Mouse (Mus musculus): ENCODE results near the gene Etnk1.

DNA sequence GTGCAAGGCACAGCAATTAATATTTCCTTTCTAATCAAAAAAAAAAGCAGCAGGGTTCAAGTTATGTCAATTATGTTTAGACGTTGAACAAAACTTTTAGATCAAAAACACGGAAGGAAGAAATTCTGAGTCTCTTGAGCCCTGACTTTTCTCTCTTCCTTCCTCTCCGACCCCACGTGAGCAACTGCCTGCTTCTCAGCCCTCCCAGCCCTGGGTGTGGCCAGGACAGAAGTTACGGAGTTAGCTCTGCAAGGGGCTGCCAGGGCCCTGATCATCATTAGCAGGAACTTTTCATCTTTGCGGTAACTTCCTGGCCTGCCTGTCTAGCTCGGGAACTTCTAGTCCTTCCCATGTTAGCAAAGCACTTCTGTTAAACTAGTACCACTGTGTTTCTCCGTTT, 20.3 kb upstream of the Etnk1 start:
- TF ChIP-seq CTCF (IDR thresholded peaks at IDR 0.05; ENCODE audit: insufficient read depth, low read length) (no peak), POLR2A (IDR thresholded peaks at IDR 0.05; ENCODE audit: borderline replicate concordance, extremely low read depth, low read depth, low read length) (no peak)
